Mouse (Mus musculus) 3134 (cell line): Measurements from ENCODE around the gene Mogs.

Source experiments
- DNase-seq: peaks from one replicate; pipeline ENCODE4 v3.0.0-alpha.2; 2011; ENCODE audit warnings: low spot score; ENCODE audit not compliant: insufficient read length; ENCODE audit errors: extremely low read depth

Gene Mogs

DNA sequence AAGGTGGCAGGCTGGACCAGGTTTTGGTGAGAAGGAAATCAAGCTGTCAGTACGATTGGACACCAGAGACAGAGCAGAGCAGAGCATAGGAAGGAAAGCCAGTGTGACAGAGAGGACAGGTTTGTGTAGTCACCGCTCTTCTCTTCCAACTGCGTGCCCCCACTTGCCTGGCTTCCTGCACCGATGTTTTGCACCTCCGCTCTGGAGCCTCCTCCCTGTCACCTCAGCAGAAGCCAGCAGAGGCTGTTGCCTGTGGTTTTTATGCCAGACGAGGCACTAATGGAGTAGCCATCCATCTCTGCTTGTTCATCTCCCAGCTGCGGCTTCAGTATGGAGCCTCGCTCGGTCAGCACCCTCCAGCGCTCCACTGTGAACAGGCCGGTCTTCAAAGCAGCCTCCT lies 27.6 kb downstream of the Mogs start:
- DNase-seq: no peak

GRCm38 (mm10) chr6:83145209-83145608 lies 29.9 kb downstream of the Mogs start:
- peak; percentile 50 for DNase-seq

DNA sequence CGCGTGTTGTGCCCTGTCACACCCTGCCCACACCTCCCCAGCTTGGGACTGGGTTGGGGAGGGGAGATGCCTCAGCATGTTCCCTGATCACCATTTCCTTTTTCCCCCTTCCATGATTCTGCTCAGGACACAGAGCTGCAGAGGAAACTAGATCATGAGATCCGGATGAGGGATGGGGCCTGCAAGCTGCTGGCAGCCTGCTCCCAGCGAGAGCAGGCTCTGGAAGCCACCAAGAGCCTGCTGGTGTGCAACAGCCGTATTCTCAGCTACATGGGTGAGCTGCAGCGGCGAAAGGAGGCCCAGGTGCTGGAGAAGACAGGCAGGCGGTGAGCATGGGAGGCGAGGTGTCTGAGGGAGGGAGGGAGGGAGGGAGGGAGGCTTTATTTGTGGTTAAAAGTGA lies 30.5 kb downstream of the Mogs start:
- DNase-seq: no peak

DNA sequence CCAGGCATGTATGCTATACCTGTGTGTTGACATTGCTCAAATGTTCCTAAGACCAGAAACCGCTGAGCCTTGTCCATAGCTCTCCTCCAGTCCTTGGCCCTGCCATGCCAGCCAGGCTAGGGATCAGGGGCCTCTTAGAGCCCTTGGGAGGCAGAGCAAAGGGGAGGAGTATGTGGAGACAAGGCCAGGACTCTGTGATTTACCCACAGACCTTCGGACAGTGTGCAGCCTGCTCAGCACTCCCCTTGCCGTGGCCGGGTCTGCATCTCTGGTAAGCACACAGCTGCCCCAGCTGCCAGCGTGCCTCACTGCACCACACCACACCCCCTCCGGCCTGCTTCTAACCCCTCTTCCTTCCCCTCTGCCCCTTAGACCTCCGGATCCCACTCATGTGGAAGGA lies 32.0 kb downstream of the Mogs start:
- DNase-seq: no peak

DNA sequence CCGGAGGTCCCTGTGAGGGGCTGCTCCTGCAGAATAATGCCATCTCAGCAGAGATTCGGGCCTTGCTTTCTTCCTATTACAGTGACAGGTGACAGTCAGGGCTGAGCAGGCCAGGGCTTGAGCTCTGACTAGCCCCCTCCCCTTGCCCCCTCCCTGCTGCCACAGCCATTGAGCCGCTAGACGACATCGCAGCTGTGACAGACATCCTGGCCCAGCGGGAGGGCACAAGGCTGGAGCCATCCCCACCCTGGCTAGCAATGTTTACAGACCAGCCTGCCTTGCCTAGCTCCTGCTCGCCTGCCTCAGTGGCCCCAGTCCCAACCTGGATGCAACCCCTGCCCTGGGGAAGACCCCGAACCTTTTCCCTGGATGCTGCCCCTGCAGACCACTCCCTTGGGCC lies 36.4 kb downstream of the Mogs start:
- DNase-seq: no peak

DNA sequence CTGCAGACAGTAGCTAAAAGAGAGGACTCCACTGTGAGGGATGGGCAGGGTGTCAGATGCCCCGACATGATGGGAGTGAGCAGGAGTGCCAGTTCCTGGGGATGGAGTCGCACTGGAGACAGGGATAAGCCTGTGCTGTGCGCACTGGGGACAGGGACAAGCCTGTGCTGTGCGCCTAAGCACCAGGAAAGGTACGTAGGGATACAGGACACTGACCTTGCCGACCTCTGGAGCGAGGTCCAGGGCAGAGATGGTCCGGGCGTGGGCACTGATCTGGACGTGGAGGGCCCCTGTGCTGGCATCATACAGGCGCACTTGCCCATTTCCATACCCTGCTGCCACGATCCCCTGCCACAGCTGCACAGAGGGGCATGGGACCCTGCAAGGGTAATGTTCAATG lies 37.7 kb downstream of the Mogs start:
- no peak for DNase-seq

GRCm38 (mm10) chr6:83153485-83153884 lies 38.2 kb downstream of the Mogs start:
- no peak for DNase-seq

GRCm38 (mm10) chr6:83155552-83156238 lies 40.4 kb downstream of the Mogs start:
- peak; percentile 46 for DNase-seq

DNA sequence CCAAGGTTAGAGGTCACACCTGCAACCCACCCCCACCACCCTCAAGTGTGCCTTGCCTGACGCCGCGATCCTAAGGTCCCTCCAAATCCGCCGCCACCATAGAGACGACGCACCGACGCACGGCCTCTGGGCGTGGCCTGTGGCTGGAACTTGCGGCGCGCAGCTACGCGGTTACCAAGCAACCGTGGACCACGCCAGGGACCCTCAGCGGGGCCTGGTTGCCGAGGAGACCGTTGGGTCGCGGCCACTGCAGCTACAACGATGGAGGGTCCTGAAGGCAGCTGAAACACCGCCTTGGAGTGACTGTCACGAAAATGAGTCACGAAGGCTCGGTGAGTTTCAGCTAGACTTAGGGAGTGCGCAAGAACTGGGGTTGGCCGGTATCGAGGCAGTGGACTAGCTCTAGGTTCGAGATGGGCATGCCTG lies 41.0 kb downstream of the Mogs start, which contains the start of the genes Wdr54 and 1700003E16Rik:
Wdr54 (minus strand) TSS at position 139 of the 426 bp plus-strand sequence.
1700003E16Rik (plus strand) TSS at position 146 of the 426 bp plus-strand sequence.
- DNase-seq: peak; percentile 84

GRCm38 (mm10) chr6:83159456-83159855 lies 44.2 kb downstream of the Mogs start:
- peak; percentile 56 for DNase-seq

DNA sequence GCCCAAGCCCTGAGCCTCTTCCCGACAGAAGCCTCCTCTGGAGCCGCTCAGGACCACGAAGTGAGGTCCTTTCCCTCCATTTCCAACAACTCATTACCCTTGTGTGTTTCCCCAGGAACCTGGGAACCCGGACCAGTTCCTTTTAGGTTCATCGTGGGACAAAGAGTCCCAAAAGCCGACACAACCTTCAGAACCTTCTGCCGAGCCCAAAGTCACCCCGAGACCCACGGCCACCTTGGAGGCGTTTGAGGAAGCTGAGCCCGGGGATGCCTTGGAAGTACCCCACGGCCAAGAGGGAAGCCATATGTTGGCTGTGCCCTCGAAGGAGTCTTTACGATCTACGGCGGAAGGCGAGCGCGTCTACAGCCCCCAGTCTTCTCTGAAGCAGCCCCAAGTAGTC lies 46.1 kb downstream of the Mogs start:
- DNase-seq: no peak

GRCm38 (mm10) chr6:83161921-83162641 lies 46.8 kb downstream of the Mogs start:
- DNase-seq: no peak

GRCm38 (mm10) chr6:83162701-83163100 lies 47.4 kb downstream of the Mogs start:
- DNase-seq: no peak

DNA sequence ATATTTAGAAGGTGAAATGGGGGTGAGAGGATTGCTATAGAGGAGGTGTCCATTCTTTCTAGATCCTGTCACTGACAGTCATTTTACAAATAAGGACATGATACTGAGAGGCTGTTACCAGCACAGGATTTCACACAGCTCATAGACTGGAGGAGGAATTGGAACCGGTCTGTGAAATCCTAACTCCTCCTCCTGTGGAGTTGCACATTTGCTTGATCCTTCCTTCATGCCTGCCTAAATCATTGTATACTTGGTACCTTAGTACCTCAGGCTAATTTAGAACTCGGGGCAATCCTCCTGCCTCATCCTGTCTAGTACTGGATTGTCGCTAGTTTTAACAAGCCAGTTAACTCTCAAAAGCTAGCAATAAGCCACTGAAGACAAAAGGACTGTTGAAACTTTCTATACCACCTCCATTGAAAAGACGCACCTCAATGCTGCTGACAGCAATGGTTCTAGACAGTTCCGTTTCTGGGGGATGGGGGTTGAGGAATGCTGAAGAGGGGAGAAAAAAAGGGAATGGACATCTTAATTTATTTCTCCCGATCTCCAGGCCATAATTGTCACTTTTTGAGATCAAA lies 49.8 kb downstream of the Mogs start:
- no peak for DNase-seq

- peak; percentile 90 for DNase-seq
These were observed 50.4 kb downstream of the Mogs start, which contains the start of gene Dctn1 for GRCm38 (mm10) chr6:83165607-83166242. Gene Dctn1 (plus strand): TSS chr6:83165920.

DNA sequence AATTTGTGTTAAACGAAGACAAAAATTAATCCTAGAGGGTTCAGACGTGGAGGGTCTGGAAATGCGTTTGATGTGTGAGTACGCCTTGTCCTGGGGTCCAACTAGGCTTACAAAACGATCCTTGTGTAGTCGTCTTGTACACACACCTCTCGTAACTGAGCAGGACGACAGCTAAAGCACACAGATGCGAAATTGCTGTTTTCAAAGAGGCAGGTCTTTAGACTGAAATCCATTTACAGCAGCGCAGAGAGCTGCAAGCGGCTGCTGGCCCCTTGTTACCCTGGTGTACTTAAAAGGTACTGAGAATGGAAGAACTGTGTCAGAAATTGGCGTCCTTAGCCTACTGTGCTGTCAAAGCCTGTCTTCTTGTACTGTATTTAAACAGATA lies 50.9 kb downstream of the Mogs start:
- DNase-seq: no peak
